8 mouse cellular contexts compared by ENCODE assay signal in genomic region chr11:96311520-96312417, GRCm38 (mm10). TPM values are rescaled to one million over a fixed set of nuclear protein-coding genes. Genes with fewer than 3 reads are reported as not detected.
DNase-seq lines count a peak whose midpoint lies in the region; ATAC-seq and TF ChIP-seq lines count a peak whose summit lies in the region.

No protein-coding gene starts in this region.

- ATAC-seq in embryonic facial prominence, embryonic 12.5 days (ENCODE audit: insufficient number of reproducible peaks, insufficient read depth, low FRiP score, low TSS enrichment): 0 out of 2 replicates have a peak, but pooled peaks have one; percentile 47

- no peaks in the 10 kb centered on the region for H3K36me3 ChIP-seq in embryonic facial prominence, embryonic 12.5 days
- no peaks in the 10 kb centered on the region for H3K36me3 ChIP-seq in limb, embryonic 10.5 days
- no peaks in the 10 kb centered on the region for H3K36me3 ChIP-seq in midbrain, embryonic 10.5 days
- H3K36me3 ChIP-seq in thymus, adult 2 months (ENCODE audit: control insufficient read depth, insufficient read depth, low read length): no peaks in the 10 kb centered on the region

- no peaks in the 10 kb centered on the region for H3K4me1 ChIP-seq in embryonic facial prominence, embryonic 12.5 days
- peaks cover 99% of the 10 kb centered on the region for H3K4me1 ChIP-seq in limb, embryonic 10.5 days
- peaks cover 7% of the 10 kb centered on the region for H3K4me1 ChIP-seq in midbrain, embryonic 10.5 days
- H3K4me1 ChIP-seq in thymus, adult 2 months (replicated peaks; ENCODE audit: control insufficient read depth, insufficient read depth, low read length): peaks cover 9% of the 10 kb centered on the region; the same call in 1 of the 2 replicates

- intact Hi-C loops in heart, postnatal 36 days (cut with DNase I): loop anchor here (2.0 kb wide), 1 partner anchor 95 kb away; no protein-coding TSS in a partner anchor

- TF ChIP-seq CTCF in thymus, adult 2 months (IDR thresholded peaks at IDR 0.05; ENCODE audit: borderline replicate concordance, control insufficient read depth, extremely low read depth, insufficient read depth, low read length, poor library complexity): peak; percentile 80

- 2% methylated on average over 31 of the region's 31 CpGs for WGBS in embryonic facial prominence, embryonic 12.5 days
- WGBS in limb, embryonic 10.5 days: under 1% methylated on average over 31 of the region's 31 CpGs
- WGBS in midbrain, embryonic 10.5 days: under 1% methylated on average over 31 of the region's 31 CpGs
- WGBS in thymus, adult 2 months: 4% methylated on average over 30 of the region's 31 CpGs

- no peak for TF ChIP-seq POLR2A in thymus, adult 2 months (IDR thresholded peaks at IDR 0.05; ENCODE audit: control insufficient read depth, extremely low read depth, insufficient read depth, low read length, poor library complexity)

- H3K27me3 ChIP-seq in embryonic facial prominence, embryonic 12.5 days: peaks cover 98% of the 10 kb centered on the region
- peaks cover 99% of the 10 kb centered on the region for H3K27me3 ChIP-seq in limb, embryonic 10.5 days (ENCODE audit: low read depth, poor library complexity, severe bottlenecking)
- peaks cover 100% of the 10 kb centered on the region for H3K27me3 ChIP-seq in midbrain, embryonic 10.5 days (ENCODE audit: low read depth, poor library complexity, severe bottlenecking)
- H3K27me3 ChIP-seq in thymus, adult 2 months (ENCODE audit: control insufficient read depth, insufficient read depth, low read length): peaks cover 24% of the 10 kb centered on the region

- H3K9me3 ChIP-seq in embryonic facial prominence, embryonic 12.5 days: no peaks in the 10 kb centered on the region
- no peaks in the 10 kb centered on the region for H3K9me3 ChIP-seq in limb, embryonic 10.5 days (replicated peaks)
- no peaks in the 10 kb centered on the region for H3K9me3 ChIP-seq in midbrain, embryonic 10.5 days (replicated peaks)

- peak overlapping the region; percentile 6; the same call in 1 of the 2 replicates for H3K4me3 ChIP-seq in embryonic facial prominence, embryonic 12.5 days
- peak overlapping the region; percentile 55 for H3K4me3 ChIP-seq in limb, embryonic 10.5 days
- no peak overlapping the region for H3K4me3 ChIP-seq in midbrain, embryonic 10.5 days
- H3K4me3 ChIP-seq in thymus, adult 2 months (ENCODE audit: control insufficient read depth, insufficient read depth, low read length): peak overlapping the region; percentile 30

- peak; percentile 56 to 58 for DNase-seq in urinary bladder, adult 18-20 months (ENCODE audit: low spot score in 2 of 2)
- DNase-seq in urinary bladder, adult 2 months (ENCODE audit: low spot score): no peak
- DNase-seq in heart, postnatal 36 days: peak; percentile 59 to 60
- DNase-seq in limb, embryonic 10.5 days (ENCODE audit: low spot score): peak; percentile 82
- DNase-seq in midbrain, embryonic 10.5 days (ENCODE audit: low spot score): peak; percentile 77
- DNase-seq in thymus, adult 2 months: peak; percentile 59
- DNase-seq in frontal cortex, postnatal 25 days (ENCODE audit: low spot score in 2 of 2): no peak

- no peak overlapping the region for H3K9ac ChIP-seq in embryonic facial prominence, embryonic 12.5 days

- H3K27ac ChIP-seq in embryonic facial prominence, embryonic 12.5 days: no peak overlapping the region
- H3K27ac ChIP-seq in limb, embryonic 10.5 days: peak overlapping the region; percentile 88
- H3K27ac ChIP-seq in midbrain, embryonic 10.5 days (replicated peaks): no peak overlapping the region
- no peak overlapping the region for H3K27ac ChIP-seq in thymus, adult 2 months (ENCODE audit: control insufficient read depth, insufficient read depth, low read length)

- no peak overlapping the region for H3K4me2 ChIP-seq in embryonic facial prominence, embryonic 12.5 days (replicated peaks)

RNA-seq across cellular contexts. Expression of gene Hoxb4, which starts 6.3 kb away (rescaled TPM):
- polyA plus RNA-seq in urinary bladder, adult 2 months (2012; rRNA removed): 6.8 and 7.6 TPM in 2 replicates
- 0.22 TPM in 1 of 2 replicates, not detected in the other for polyA plus RNA-seq in embryonic facial prominence, embryonic 12.5 days (2016; fragmentation: Nextera tagmentation; extraction: Ambion mirVana)
- total RNA-seq in heart, postnatal 36 days (2021): under 1 TPM; 0.51 to 0.53 TPM
- 0.89 and 1.2 TPM in 2 replicates for polyA plus RNA-seq in limb, embryonic 10.5 days (2016; fragmentation: Nextera tagmentation; extraction: Ambion mirVana)
- not detected in 2 replicates for polyA plus RNA-seq in midbrain, embryonic 10.5 days (2016; fragmentation: Nextera tagmentation; extraction: Ambion mirVana)
- 1.3 and 1.5 TPM in 2 replicates for polyA plus RNA-seq in thymus, adult 2 months (2012; rRNA removed)

RNA-seq across cellular contexts. Expression of gene Hoxb5, which starts 8.6 kb away (rescaled TPM):
- 5.8 and 7.4 TPM in 2 replicates for polyA plus RNA-seq in urinary bladder, adult 2 months (2012; rRNA removed)
- 0.38 TPM in 1 of 2 replicates, not detected in the other for polyA plus RNA-seq in embryonic facial prominence, embryonic 12.5 days (2016; fragmentation: Nextera tagmentation; extraction: Ambion mirVana)
- total RNA-seq in heart, postnatal 36 days (2021): under 1 TPM; 0.19 to 0.22 TPM
- polyA plus RNA-seq in limb, embryonic 10.5 days (2016; fragmentation: Nextera tagmentation; extraction: Ambion mirVana): 5.5 and 5.9 TPM in 2 replicates
- not detected in 2 replicates for polyA plus RNA-seq in midbrain, embryonic 10.5 days (2016; fragmentation: Nextera tagmentation; extraction: Ambion mirVana)
- polyA plus RNA-seq in thymus, adult 2 months (2012; rRNA removed): 0.18 and 0.22 TPM in 2 replicates

RNA-seq across cellular contexts. Expression of gene Hoxb3, which starts 11.4 kb away (rescaled TPM):
- 11.4 and 11.8 TPM in 2 replicates for polyA plus RNA-seq in urinary bladder, adult 2 months (2012; rRNA removed)
- polyA plus RNA-seq in embryonic facial prominence, embryonic 12.5 days (2016; fragmentation: Nextera tagmentation; extraction: Ambion mirVana): 0.53 and 0.87 TPM in 2 replicates
- under 1 TPM; 0.42 to 0.68 TPM for total RNA-seq in heart, postnatal 36 days (2021)
- polyA plus RNA-seq in limb, embryonic 10.5 days (2016; fragmentation: Nextera tagmentation; extraction: Ambion mirVana): 0.76 and 1.0 TPM in 2 replicates
- polyA plus RNA-seq in midbrain, embryonic 10.5 days (2016; fragmentation: Nextera tagmentation; extraction: Ambion mirVana): not detected in 2 replicates
- 1.1 TPM in 2 replicates for polyA plus RNA-seq in thymus, adult 2 months (2012; rRNA removed)

RNA-seq across cellular contexts. Expression of gene Hoxb6, which starts 19.5 kb away (rescaled TPM):
- 12.9 and 13.7 TPM in 2 replicates for polyA plus RNA-seq in urinary bladder, adult 2 months (2012; rRNA removed)
- polyA plus RNA-seq in embryonic facial prominence, embryonic 12.5 days (2016; fragmentation: Nextera tagmentation; extraction: Ambion mirVana): not detected in 2 replicates
- not detected for total RNA-seq in heart, postnatal 36 days (2021)
- 6.1 and 7.9 TPM in 2 replicates for polyA plus RNA-seq in limb, embryonic 10.5 days (2016; fragmentation: Nextera tagmentation; extraction: Ambion mirVana)
- not detected in 2 replicates for polyA plus RNA-seq in midbrain, embryonic 10.5 days (2016; fragmentation: Nextera tagmentation; extraction: Ambion mirVana)
- 0.18 and 0.50 TPM in 2 replicates for polyA plus RNA-seq in thymus, adult 2 months (2012; rRNA removed)

RNA-seq across cellular contexts. Expression of gene Hoxb7, which starts 25.3 kb away (rescaled TPM):
- polyA plus RNA-seq in urinary bladder, adult 2 months (2012; rRNA removed): 9.5 and 9.6 TPM in 2 replicates
- polyA plus RNA-seq in embryonic facial prominence, embryonic 12.5 days (2016; fragmentation: Nextera tagmentation; extraction: Ambion mirVana): not detected in 2 replicates
- total RNA-seq in heart, postnatal 36 days (2021): not detected
- polyA plus RNA-seq in limb, embryonic 10.5 days (2016; fragmentation: Nextera tagmentation; extraction: Ambion mirVana): 7.1 and 10.2 TPM in 2 replicates
- polyA plus RNA-seq in midbrain, embryonic 10.5 days (2016; fragmentation: Nextera tagmentation; extraction: Ambion mirVana): not detected in 2 replicates
- polyA plus RNA-seq in thymus, adult 2 months (2012; rRNA removed): 0.09 TPM in 1 of 2 replicates, not detected in the other

Comparison
In these comparisons a context has a peak if more than half of its experiments do, and no peak if none do; other contexts are left out.
1. DNase-seq: peak in urinary bladder, adult 18-20 months (2 of 2), heart, postnatal 36 days (2 of 2), limb, embryonic 10.5 days (single experiment), midbrain, embryonic 10.5 days (single experiment) and thymus, adult 2 months (single experiment); none in urinary bladder, adult 2 months (single experiment) and frontal cortex, postnatal 25 days (0 of 2).